In genomic region chr2:92608810-92609581, GRCm38 (mm10) we compare ENCODE assay signal across 9 mouse cellular contexts. TPM values are rescaled to one million over a fixed set of nuclear protein-coding genes. Genes with fewer than 3 reads are reported as not detected.
DNase-seq lines count a peak whose midpoint lies in the region; ATAC-seq and TF ChIP-seq lines count a peak whose summit lies in the region.
"Had no signal": no experiment of that assay in that cellular context is flagged by ENCODE, and none has a peak within 500 bp of the region (broad histone marks: within the 10 kb centered on the region; RNA-seq: fewer than 3 reads in every experiment).

No protein-coding gene starts in this region.

- no peak for TF ChIP-seq POLR2A in small intestine, adult 2 months (IDR thresholded peaks at IDR 0.05; ENCODE audit: low read depth, low read length)

- DNase-seq in CD4-positive, CD25-positive, alpha-beta regulatory T cell, adult 2 months (ENCODE audit: low read depth, low spot score) = peak; percentile 74
- DNase-seq in ES-CJ7 (ENCODE audit: low read depth, low spot score) = peak; percentile 77
- peak; percentile 79 to 88 for DNase-seq in cerebellum, postnatal 10 days
- peak; percentile 79 for DNase-seq in layer of hippocampus, adult 9-11 months

- no peaks in the 10 kb centered on the region for H3K4me1 ChIP-seq in small intestine, adult 2 months (ENCODE audit: control insufficient read depth, insufficient read depth, insufficient read length, low read length)

- peak; percentile 50; the same call in 1 of the 2 replicates for TF ChIP-seq CTCF in small intestine, adult 2 months (IDR thresholded peaks at IDR 0.05; ENCODE audit: extremely low read depth, insufficient read length, insufficient replicate concordance, low read depth, low read length)

- ATAC-seq in CD4-positive, CD25-positive, alpha-beta regulatory T cell, adult 4 months = no peak
- ATAC-seq in granulocyte monocyte progenitor cell, adult 5-6 weeks (replicated peaks; ENCODE audit: poor library complexity, severe bottlenecking) = peak; percentile 52
- ATAC-seq in megakaryocyte progenitor cell, adult 5-6 weeks (replicated peaks; ENCODE audit: poor library complexity) = peak; percentile 70

- H3K27me3 ChIP-seq in small intestine, adult 2 months (ENCODE audit: control insufficient read depth, insufficient read depth, low read length) = no peaks in the 10 kb centered on the region
- H3K27me3 ChIP-seq: neural tube, embryonic 12.5 days had no signal

- H3K27ac ChIP-seq in small intestine, adult 2 months (ENCODE audit: insufficient read depth, low read depth, low read length) = no peak overlapping the region
- H3K27ac ChIP-seq: neural tube, embryonic 12.5 days had no signal

- no peak overlapping the region for H3K4me3 ChIP-seq in small intestine, adult 2 months (ENCODE audit: low read depth, low read length)
- H3K4me3 ChIP-seq: neural tube, embryonic 12.5 days had no signal

- WGBS in small intestine, adult 2 months = 49% methylated on average over 4 of the region's 4 CpGs

- H3K36me3 ChIP-seq in small intestine, adult 2 months (ENCODE audit: control insufficient read depth, insufficient read depth, low read length) = no peaks in the 10 kb centered on the region

RNA-seq across cellular contexts. Expression of gene Chst1, which starts 9.5 kb away (rescaled TPM):
- polyA plus RNA-seq in CD4-positive, CD25-positive, alpha-beta regulatory T cell, adult 4 months (2017; shearing (Covaris generic)) = under 1 TPM in 1 of 2 experiments, not detected in 1; 0.27 TPM
- total RNA-seq in granulocyte monocyte progenitor cell, adult 5-6 weeks (2014; fragmentation: Nextera tagmentation) = 0.21 TPM in 1 of 2 replicates, not detected in the other
- total RNA-seq in granulocyte monocyte progenitor cell, adult 5-6 weeks (2017) = 0.13 TPM in 1 of 2 replicates, not detected in the other
- 0.12 and 0.22 TPM in 2 replicates for total RNA-seq in megakaryocyte progenitor cell, adult 5-6 weeks (2015)
- 0.14 TPM in 1 of 2 replicates, not detected in the other for total RNA-seq in megakaryocyte progenitor cell, adult 5-6 weeks (2017)
- polyA plus RNA-seq in small intestine, adult 2 months (2012; rRNA removed) = 3.1 and 5.5 TPM in 2 replicates
